Mouse (Mus musculus) myocyte (in vitro differentiated cells): ENCODE data around the gene Tmem182. TPM values are rescaled to one million over a fixed set of nuclear protein-coding genes. Genes with fewer than 3 reads are reported as not detected.
A peak's percentile ranks its signal among the peaks of the same experiment; 100 is the strongest.

ENCODE experiments used
- H3K27me3 ChIP-seq: one replicate; pipeline ENCODE4 v1.6.1; 2011; ENCODE audit not compliant: control insufficient read depth, insufficient read depth, insufficient read length
- H3K36me3 ChIP-seq: one replicate; pipeline ENCODE4 v1.6.1; 2011; ENCODE audit not compliant: control insufficient read depth, insufficient read depth
- H3K4me2 ChIP-seq: one replicate; pipeline ENCODE4 v1.6.1; 2011; ENCODE audit warnings: low read depth, control low read depth
- H3K4me3 ChIP-seq: one replicate; pipeline ENCODE4 v1.5.1; 2011; ENCODE audit warnings: mild to moderate bottlenecking, control low read depth, moderate library complexity
- H3K79me2 ChIP-seq: one replicate; pipeline ENCODE4 v1.6.1; 2011; ENCODE audit not compliant: control insufficient read depth, insufficient read depth
- H3ac ChIP-seq: one replicate; pipeline ENCODE4 v1.6.1; 2011; ENCODE audit not compliant: control insufficient read depth, insufficient read length
- CEBPB ChIP-seq: IDR thresholded peaks from 2 replicates; pipeline ENCODE4 v1.6.1; 2011; ENCODE audit warnings: mild to moderate bottlenecking, moderate library complexity; ENCODE audit not compliant: poor library complexity, insufficient read depth, severe bottlenecking
- E2F4 ChIP-seq: IDR thresholded peaks from one replicate; pipeline ENCODE4 v1.6.1; 2011; ENCODE audit warnings: mild to moderate bottlenecking, control low read depth, moderate library complexity; ENCODE audit not compliant: insufficient read depth
- MAX ChIP-seq: IDR thresholded peaks from one replicate; pipeline ENCODE4 v1.6.1; 2011; ENCODE audit warnings: low read depth, mild to moderate bottlenecking, control low read depth
- MYOD1 ChIP-seq, 3 experiments: IDR thresholded peaks; one replicate each; pipeline ENCODE4 v1.6.1; 2011; ENCODE audit warnings: control low read depth in 2 of 3, low read depth in 2 of 3, mild to moderate bottlenecking in 2 of 3, moderate library complexity in 1 of 3; ENCODE audit not compliant: insufficient read length in 2 of 3, control insufficient read depth in 1 of 3
- MYOG ChIP-seq, 3 experiments: IDR thresholded peaks; one replicate each; pipeline ENCODE4 v1.6.1; 2011; ENCODE audit warnings: control low read depth in 2 of 3, low read depth in 2 of 3, mild to moderate bottlenecking in 2 of 3; ENCODE audit not compliant: insufficient read length in 2 of 3, control insufficient read depth in 1 of 3, insufficient read depth in 1 of 3
- POLR2A ChIP-seq: IDR thresholded peaks from one replicate; pipeline ENCODE4 v1.6.1; 2011; ENCODE audit warnings: low read depth, mild to moderate bottlenecking, control low read depth, moderate library complexity; ENCODE audit not compliant: insufficient read length
- POLR2AphosphoS2 ChIP-seq: IDR thresholded peaks from one replicate; pipeline ENCODE4 v1.6.1; 2011; ENCODE audit warnings: low read depth, control low read depth; ENCODE audit not compliant: insufficient read length
- REST ChIP-seq: IDR thresholded peaks from one replicate; pipeline ENCODE4 v1.6.1; 2011; ENCODE audit warnings: mild to moderate bottlenecking, control low read depth, moderate library complexity; ENCODE audit not compliant: insufficient read depth, insufficient read length
- SRF ChIP-seq: IDR thresholded peaks from one replicate; pipeline ENCODE4 v1.6.1; 2011; ENCODE audit warnings: low read depth; ENCODE audit not compliant: control insufficient read depth, insufficient read length
- TCF12 ChIP-seq: IDR thresholded peaks from one replicate; pipeline ENCODE4 v1.6.1; 2011; ENCODE audit warnings: mild to moderate bottlenecking, control low read depth; ENCODE audit not compliant: poor library complexity, insufficient read depth, severe bottlenecking
- TCF3 ChIP-seq: IDR thresholded peaks from one replicate; pipeline ENCODE4 v1.6.1; 2011; ENCODE audit warnings: low read depth, control low read depth; ENCODE audit not compliant: insufficient read length
- USF1 ChIP-seq: IDR thresholded peaks from one replicate; pipeline ENCODE4 v1.6.1; 2011; ENCODE audit warnings: low read depth, mild to moderate bottlenecking, control low read depth, moderate library complexity
- polyA plus RNA-seq: library from polyadenylated mRNA; unstranded; fragments of >200 nt; fragmentation: generic; extraction: Trizol; gene quantifications from one replicate; pipeline ENCODE4 v1.2.1, GENCODE M21; 2012; ENCODE audit warnings: missing spikeins

The Tmem182 gene
- 58.0 TPM for polyA plus RNA-seq

- Histone ChIP-seq H3K36me3 (no peaks in the 10 kb centered on the region), H3K4me2 (peak within 1 kb of the TSS; percentile 70), H3K4me3 (peak within 1 kb of the TSS; percentile 23), H3K79me2 (no peaks in the 10 kb centered on the region), H3ac (no peak within 1 kb of the TSS), H3K27me3 (no peaks in the 10 kb centered on the region)
- TF ChIP-seq REST (no peak), MYOG (IDR thresholded peaks at IDR 0.05; ENCODE audit: control insufficient read depth in 1 of 3, insufficient read depth in 1 of 3, insufficient read length in 2 of 3, low read depth in 2 of 3) (peak in 2 of 3 experiments; percentile 79 to 81), SRF (no peak), MAX (no peak), CEBPB (no peak; the same call in 1 of the 2 replicates), USF1 (no peak), POLR2AphosphoS2 (no peak), TCF12 (peak; percentile 26), TCF3 (no peak), E2F4 (no peak), MYOD1 (IDR thresholded peaks at IDR 0.05; ENCODE audit: control insufficient read depth in 1 of 3, insufficient read length in 2 of 3, low read depth in 2 of 3) (peak in 1 of 3 experiments; percentile 77), POLR2A (peak; percentile 37)
These were observed at the start of gene Tmem182 for GRCm38 (mm10) chr1:40805351-40805750. Gene Tmem182, plus strand, starts transcription at chr1:40805601.

GRCm38 (mm10) chr1:40759751-40760445 lies 45.5 kb upstream of the Tmem182 start:
- no peak overlapping the region for H3K4me3 ChIP-seq
- H3ac ChIP-seq, result no peak overlapping the region
- H3K27me3 ChIP-seq, result no peaks in the 10 kb centered on the region
- H3K79me2 ChIP-seq, result no peaks in the 10 kb centered on the region
- no peak overlapping the region for H3K4me2 ChIP-seq
- no peak for TF ChIP-seq REST
- TF ChIP-seq MAX, result no peak
- no peak for TF ChIP-seq SRF
- no peaks in the 10 kb centered on the region for H3K36me3 ChIP-seq

- TF ChIP-seq TCF12, result no peak
- no peaks in the 10 kb centered on the region for H3K79me2 ChIP-seq
- no peaks in the 10 kb centered on the region for H3K36me3 ChIP-seq
- no peak overlapping the region for H3K4me3 ChIP-seq
- H3ac ChIP-seq, result no peak overlapping the region
- H3K4me2 ChIP-seq, result no peak overlapping the region
- no peaks in the 10 kb centered on the region for H3K27me3 ChIP-seq
These were observed 41.4 kb upstream of the Tmem182 start for GRCm38 (mm10) chr1:40764042-40764441.

GRCm38 (mm10) chr1:40764701-40765275 lies 40.6 kb upstream of the Tmem182 start:
- no peaks in the 10 kb centered on the region for H3K36me3 ChIP-seq
- TF ChIP-seq MAX, result no peak
- no peak for TF ChIP-seq E2F4
- no peak for TF ChIP-seq POLR2AphosphoS2
- no peak for TF ChIP-seq TCF3
- TF ChIP-seq TCF12, result no peak
- no peak for TF ChIP-seq MYOD1 (IDR thresholded peaks at IDR 0.05; ENCODE audit: control insufficient read depth in 1 of 3, insufficient read length in 2 of 3, low read depth in 2 of 3)
- no peak for TF ChIP-seq REST
- TF ChIP-seq CEBPB, result no peak
- no peak for TF ChIP-seq SRF
- TF ChIP-seq USF1, result no peak
- no peak for TF ChIP-seq MYOG (IDR thresholded peaks at IDR 0.05; ENCODE audit: control insufficient read depth in 1 of 3, insufficient read depth in 1 of 3, insufficient read length in 2 of 3, low read depth in 2 of 3)
- TF ChIP-seq POLR2A, result no peak

GRCm38 (mm10) chr1:40765521-40765920 lies 39.9 kb upstream of the Tmem182 start:
- H3K4me2 ChIP-seq, result no peak overlapping the region
- no peak overlapping the region for H3K4me3 ChIP-seq
- H3K27me3 ChIP-seq, result no peaks in the 10 kb centered on the region
- H3K36me3 ChIP-seq, result no peaks in the 10 kb centered on the region
- TF ChIP-seq MAX, result no peak
- TF ChIP-seq POLR2A, result no peak
- TF ChIP-seq MYOD1 (IDR thresholded peaks at IDR 0.05; ENCODE audit: control insufficient read depth in 1 of 3, insufficient read length in 2 of 3, low read depth in 2 of 3), result peak in 2 of 3 experiments; percentile 7 to 46
- no peak for TF ChIP-seq E2F4
- TF ChIP-seq TCF3, result no peak
- TF ChIP-seq REST, result no peak
- no peak for TF ChIP-seq USF1
- no peak for TF ChIP-seq SRF
- TF ChIP-seq MYOG (IDR thresholded peaks at IDR 0.05; ENCODE audit: control insufficient read depth in 1 of 3, insufficient read depth in 1 of 3, insufficient read length in 2 of 3, low read depth in 2 of 3), result peak in 2 of 3 experiments; percentile 11 to 83
- TF ChIP-seq TCF12, result peak; percentile 11
- TF ChIP-seq POLR2AphosphoS2, result no peak
- no peak for TF ChIP-seq CEBPB
- H3ac ChIP-seq, result no peak overlapping the region
- no peaks in the 10 kb centered on the region for H3K79me2 ChIP-seq

More at GRCm38 (mm10) chr1:40764701-40765275, 40.6 kb upstream of the Tmem182 start:
- no peaks in the 10 kb centered on the region for H3K27me3 ChIP-seq
- H3K4me3 ChIP-seq, result no peak overlapping the region
- no peak overlapping the region for H3K4me2 ChIP-seq
- H3ac ChIP-seq, result no peak overlapping the region
- no peaks in the 10 kb centered on the region for H3K79me2 ChIP-seq
